Mouse (Mus musculus) liver, embryonic 15.5 days (tissue): ENCODE data around the gene Klhl29. TPM values are rescaled to one million over a fixed set of nuclear protein-coding genes. Genes with fewer than 3 reads are reported as not detected.

ENCODE experiments used
- ATAC-seq: fragments of 200-750 bp; cut with Nextera tagmentation; 2 replicates; pipeline ENCODE4 v1.8.0; 2017; ENCODE audit warnings: moderate number of reproducible peaks, mild to moderate bottlenecking, moderate library complexity; ENCODE audit not compliant: insufficient read depth
- H3K27ac ChIP-seq: fragments of 300-500 bp; sonication (generic); replicated peaks from 2 replicates; pipeline ENCODE4 v1.5.1; 2015; ENCODE audit warnings: mild to moderate bottlenecking, inconsistent platforms
- H3K27me3 ChIP-seq: fragments of 300-500 bp; sonication (generic); 2 replicates; pipeline ENCODE4 v1.6.1; 2015; ENCODE audit warnings: mild to moderate bottlenecking, inconsistent platforms
- H3K36me3 ChIP-seq: fragments of 300-500 bp; sonication (generic); replicated peaks from 2 replicates; pipeline ENCODE4 v1.6.1; 2015; ENCODE audit warnings: moderate library complexity, mild to moderate bottlenecking, inconsistent platforms
- H3K4me1 ChIP-seq: fragments of 300-500 bp; sonication (generic); replicated peaks from 2 replicates; pipeline ENCODE4 v1.6.1; 2015; ENCODE audit warnings: inconsistent platforms
- H3K4me2 ChIP-seq: fragments of 300-500 bp; sonication (generic); 2 replicates; pipeline ENCODE4 v1.6.1; 2015; ENCODE audit warnings: moderate library complexity, mild to moderate bottlenecking, inconsistent platforms
- H3K4me3 ChIP-seq: fragments of 300-500 bp; sonication (generic); replicated peaks from 2 replicates; pipeline ENCODE4 v1.5.1; 2015; ENCODE audit warnings: mild to moderate bottlenecking, inconsistent platforms
- H3K9ac ChIP-seq: fragments of 300-500 bp; sonication (generic); 2 replicates; pipeline ENCODE4 v1.6.1; 2015; ENCODE audit warnings: moderate library complexity, mild to moderate bottlenecking, inconsistent platforms
- H3K9me3 ChIP-seq: fragments of 300-500 bp; sonication (generic); replicated peaks from 2 replicates; pipeline ENCODE4 v1.6.1; 2016; ENCODE audit warnings: inconsistent platforms
- WGBS: fragments of 180-500 bp; shearing (Covaris S2); methylation state at CpG from one replicate; pipeline ENCODE4 v1.1.7; 2015; ENCODE audit warnings: mixed read lengths; ENCODE audit not compliant: insufficient replicate concordance; 5-methylcytosine and 5-hydroxymethylcytosine counted together
- polyA plus RNA-seq: library from polyadenylated mRNA; unstranded; fragments of >200 nt; fragmentation: Nextera tagmentation; extraction: Ambion mirVana; gene quantifications from 2 replicates; pipeline ENCODE4 v1.2.1, GENCODE M21; 2015

Klhl29 gene
- polyA plus RNA-seq, 1 experiment from 2014 or later, result 0.07 TPM

DNA sequence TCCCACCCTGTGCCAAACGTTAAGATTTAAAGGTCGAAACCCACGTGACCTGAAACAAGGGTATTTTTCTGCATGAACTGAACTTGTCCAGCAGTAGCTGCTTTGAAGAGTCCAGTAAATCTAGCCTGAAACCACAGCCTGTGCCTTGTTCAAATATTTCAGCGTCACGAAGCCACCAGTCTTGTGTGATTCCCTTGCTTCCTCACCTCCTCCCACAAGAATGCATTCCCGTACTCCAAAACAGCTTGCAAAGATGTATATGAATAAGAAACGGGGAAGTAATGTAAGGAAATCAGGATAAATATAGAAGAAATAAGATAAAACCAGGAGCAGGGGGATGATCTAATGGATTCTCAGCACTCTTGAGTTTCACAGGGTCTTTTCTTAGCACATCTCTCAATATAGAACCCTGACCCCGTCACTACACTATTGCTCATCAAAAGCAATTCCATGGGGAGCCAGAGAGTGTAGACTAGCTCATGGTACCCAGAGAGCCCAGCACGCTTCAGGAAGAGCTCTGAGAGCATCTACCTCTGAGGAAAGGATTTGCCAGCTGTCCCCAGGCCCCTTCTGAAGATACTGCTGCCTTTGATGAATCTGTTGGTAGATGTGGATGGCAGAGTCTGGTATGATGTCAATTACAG, 52.9 kb downstream of the Klhl29 start:
- no peak for ATAC-seq
- no peak overlapping the region for H3K9ac ChIP-seq

DNA sequence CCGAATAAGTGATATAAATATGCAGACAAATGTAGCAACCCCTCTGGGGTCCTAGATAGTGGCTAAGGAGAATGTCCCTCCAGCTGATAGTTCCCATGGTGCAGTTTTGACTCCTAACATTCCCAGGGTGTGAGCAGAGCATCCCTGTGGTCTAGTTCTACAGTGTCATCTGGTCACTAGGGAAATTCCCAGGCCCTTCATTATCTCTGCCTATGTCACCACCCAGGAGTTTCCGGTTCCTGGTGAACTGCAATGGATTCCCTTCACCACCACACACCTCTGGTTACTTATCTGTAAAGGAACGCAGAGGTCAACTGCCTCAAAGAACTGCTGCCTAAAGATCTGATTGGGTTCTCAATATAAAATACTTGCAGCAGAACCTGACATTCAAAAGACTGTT, 54.5 kb downstream of the Klhl29 start:
- no peak for ATAC-seq
- no peaks in the 10 kb centered on the region for H3K9me3 ChIP-seq
- 55% methylated on average over 3 of the region's 3 CpGs for WGBS
- no peak overlapping the region for H3K4me3 ChIP-seq
- H3K36me3 ChIP-seq, result no peaks in the 10 kb centered on the region
- H3K27me3 ChIP-seq, result no peaks in the 10 kb centered on the region
- no peak overlapping the region for H3K4me2 ChIP-seq
- no peak overlapping the region for H3K27ac ChIP-seq
- H3K4me1 ChIP-seq, result no peaks in the 10 kb centered on the region
- no peak overlapping the region for H3K9ac ChIP-seq

More for the DNA sequence above, 52.9 kb downstream of the Klhl29 start:
- WGBS, result 61% methylated on average over 9 of the region's 9 CpGs
- Histone ChIP-seq H3K4me3 (no peak overlapping the region), H3K36me3 (no peaks in the 10 kb centered on the region), H3K9me3 (no peaks in the 10 kb centered on the region), H3K4me2 (no peak overlapping the region), H3K27ac (no peak overlapping the region), H3K27me3 (no peaks in the 10 kb centered on the region), H3K4me1 (no peaks in the 10 kb centered on the region)

DNA sequence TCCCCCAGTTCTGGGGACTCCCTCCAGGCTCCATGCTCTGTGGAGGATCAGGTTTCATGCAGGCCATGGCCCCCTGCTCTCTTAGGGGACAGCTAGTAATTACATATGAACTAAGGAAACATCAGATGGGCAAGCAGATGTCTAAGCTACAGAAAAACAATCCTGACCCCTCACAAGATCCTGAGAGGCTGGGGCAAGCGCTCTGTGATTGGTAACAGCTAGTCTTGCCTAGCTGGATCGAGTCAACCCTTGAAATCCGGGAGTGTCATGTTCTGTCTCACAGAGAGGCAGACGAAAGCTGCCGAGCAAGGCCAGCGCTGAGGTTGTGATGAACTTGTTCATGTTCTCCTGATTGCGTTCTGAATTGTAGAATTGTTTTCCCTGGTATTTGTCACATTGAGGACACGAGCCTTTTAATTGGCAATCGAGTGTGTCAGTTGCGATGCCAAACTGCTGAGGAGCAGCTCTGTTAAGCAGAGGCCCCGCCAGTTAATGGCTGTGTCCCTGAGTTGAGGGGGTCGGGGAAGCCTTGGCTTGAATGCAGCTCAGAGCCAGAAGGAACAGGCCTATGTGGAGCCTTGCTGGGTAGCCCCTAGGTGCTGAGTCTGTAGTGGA, 56.0 kb downstream of the Klhl29 start:
- Histone ChIP-seq H3K36me3 (no peaks in the 10 kb centered on the region), H3K27ac (no peak overlapping the region), H3K4me3 (no peak overlapping the region), H3K4me1 (no peaks in the 10 kb centered on the region), H3K4me2 (no peak overlapping the region), H3K27me3 (no peaks in the 10 kb centered on the region), H3K9ac (no peak overlapping the region), H3K9me3 (no peaks in the 10 kb centered on the region)
- ATAC-seq, result no peak
- 48% methylated on average over 12 of the region's 12 CpGs for WGBS

DNA sequence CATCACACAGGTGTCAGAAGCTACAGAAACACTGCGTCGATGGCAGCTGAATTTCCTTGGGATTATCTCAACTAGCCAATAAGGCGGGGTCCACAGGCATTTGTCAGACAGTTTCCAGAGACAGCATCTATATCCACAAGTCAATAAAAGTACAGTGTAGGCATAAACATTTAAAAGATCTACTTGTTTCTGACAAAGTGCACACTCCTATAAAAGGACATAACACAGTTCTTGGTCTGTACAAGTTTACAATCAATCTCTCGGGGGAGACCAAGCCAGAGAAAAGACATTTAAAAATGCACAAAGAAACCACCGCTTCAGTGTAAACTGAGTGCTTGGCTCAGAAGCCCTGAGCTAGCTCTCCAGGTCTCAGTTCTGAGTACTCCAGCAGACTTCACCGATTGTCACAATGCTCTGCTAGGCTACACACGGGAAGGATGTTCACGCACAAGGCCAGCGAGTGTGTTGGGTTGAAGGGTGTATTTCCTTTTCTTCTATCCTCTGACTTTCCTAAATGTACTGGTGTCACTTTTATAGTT, 59.4 kb downstream of the Klhl29 start:
- Histone ChIP-seq H3K36me3 (no peaks in the 10 kb centered on the region), H3K4me1 (no peaks in the 10 kb centered on the region), H3K4me3 (no peak overlapping the region), H3K4me2 (no peak overlapping the region), H3K9ac (no peak overlapping the region), H3K27ac (no peak overlapping the region), H3K27me3 (no peaks in the 10 kb centered on the region), H3K9me3 (no peaks in the 10 kb centered on the region)
- no peak for ATAC-seq
- 74% methylated on average over 9 of the region's 9 CpGs for WGBS

DNA sequence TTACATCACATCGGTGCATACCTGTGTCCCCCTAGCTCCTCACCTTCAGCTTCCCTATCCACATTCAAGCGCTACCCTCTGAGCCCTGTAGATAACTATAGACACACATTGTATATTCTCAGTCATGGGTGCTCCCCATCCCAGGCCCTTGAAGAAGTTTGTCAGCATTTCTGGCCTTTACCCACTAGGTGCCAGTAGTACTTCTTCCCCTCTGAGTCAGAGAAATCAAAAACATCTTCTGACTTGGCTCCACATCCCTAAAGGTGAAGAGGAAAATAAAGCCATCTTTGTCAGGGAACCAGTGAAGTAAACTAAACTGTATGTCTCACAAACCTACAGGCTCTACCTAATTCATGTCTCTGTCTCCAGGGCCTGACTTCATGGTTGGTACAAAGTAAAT, 67.6 kb downstream of the Klhl29 start:
- Histone ChIP-seq H3K27me3 (no peaks in the 10 kb centered on the region), H3K9me3 (no peaks in the 10 kb centered on the region), H3K9ac (no peak overlapping the region), H3K27ac (no peak overlapping the region), H3K4me3 (no peak overlapping the region), H3K36me3 (no peaks in the 10 kb centered on the region), H3K4me2 (no peak overlapping the region), H3K4me1 (no peaks in the 10 kb centered on the region)
- 68% methylated on average over 2 of the region's 2 CpGs for WGBS
- no peak for ATAC-seq

DNA sequence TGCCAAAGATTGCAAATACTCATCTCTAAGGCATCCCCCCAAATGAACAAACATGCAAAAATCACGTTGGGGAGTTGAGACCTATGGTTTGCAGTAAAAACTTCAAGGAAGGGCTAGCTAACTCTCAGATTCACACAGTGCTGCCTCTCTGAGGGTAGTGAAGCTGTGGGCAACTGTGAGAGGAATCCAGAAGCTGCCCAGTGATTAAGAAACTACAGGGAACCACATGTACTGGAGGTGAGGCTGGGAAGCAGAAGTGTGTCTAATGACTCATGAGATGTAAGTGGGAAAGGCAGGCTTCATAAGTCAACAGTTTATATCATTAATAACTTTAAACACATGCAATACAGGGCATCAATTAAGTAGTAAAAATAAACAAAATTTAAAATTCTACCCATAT, 70.0 kb downstream of the Klhl29 start:
- no peak overlapping the region for H3K27ac ChIP-seq
- 26% methylated on average over 1 of the region's 1 CpGs for WGBS
- no peaks in the 10 kb centered on the region for H3K9me3 ChIP-seq
- no peaks in the 10 kb centered on the region for H3K27me3 ChIP-seq
- no peak overlapping the region for H3K4me3 ChIP-seq
- H3K9ac ChIP-seq, result no peak overlapping the region
- no peak for ATAC-seq
- no peaks in the 10 kb centered on the region for H3K36me3 ChIP-seq
- no peak overlapping the region for H3K4me2 ChIP-seq
- H3K4me1 ChIP-seq, result no peaks in the 10 kb centered on the region

DNA sequence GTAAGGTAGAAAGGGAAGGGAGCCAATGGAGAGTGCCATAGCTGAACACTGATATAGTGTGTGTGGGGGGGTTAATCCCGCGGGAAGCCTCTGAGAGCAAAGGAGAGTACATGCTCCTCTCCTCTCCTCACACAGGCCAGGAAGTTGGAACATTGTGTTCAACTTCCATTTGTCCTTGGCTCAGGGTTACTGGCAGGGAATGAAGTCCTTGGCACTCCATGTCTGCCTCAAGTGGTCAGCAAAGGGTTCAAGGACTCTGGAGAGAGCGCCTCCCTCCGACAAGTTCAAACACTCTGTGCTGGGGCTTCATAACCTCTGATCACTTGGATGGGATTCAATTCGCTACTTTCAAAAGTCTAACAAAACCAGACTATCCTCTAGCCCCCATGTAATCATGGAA, 71.6 kb downstream of the Klhl29 start:
- H3K4me2 ChIP-seq, result no peak overlapping the region
- no peaks in the 10 kb centered on the region for H3K36me3 ChIP-seq
- H3K4me1 ChIP-seq, result no peaks in the 10 kb centered on the region
- no peaks in the 10 kb centered on the region for H3K9me3 ChIP-seq
- H3K9ac ChIP-seq, result no peak overlapping the region
- H3K27ac ChIP-seq, result no peak overlapping the region
- ATAC-seq, result no peak
- 71% methylated on average over 5 of the region's 5 CpGs for whole genome bisulfite sequencing
- H3K27me3 ChIP-seq, result no peaks in the 10 kb centered on the region
- no peak overlapping the region for H3K4me3 ChIP-seq

DNA sequence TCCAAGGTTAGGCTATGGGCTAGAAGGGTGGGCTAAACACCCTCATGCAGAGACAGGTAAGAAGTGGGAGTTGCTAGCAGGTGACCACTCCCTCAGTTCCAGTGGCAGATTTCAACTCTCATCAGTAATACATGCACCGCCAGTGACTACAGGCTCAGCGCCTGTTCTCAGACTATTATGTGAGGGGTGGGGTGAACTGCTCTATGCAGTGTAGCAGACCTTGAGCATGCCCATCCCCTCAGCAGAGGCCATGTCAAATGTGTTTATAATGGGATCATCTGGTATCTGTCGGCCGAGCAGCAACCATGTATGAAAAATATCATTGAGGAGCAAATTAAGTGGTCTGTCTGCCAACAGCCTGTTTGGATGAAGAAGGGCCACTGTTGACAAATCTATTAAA, 72.4 kb downstream of the Klhl29 start:
- Histone ChIP-seq H3K27me3 (no peaks in the 10 kb centered on the region), H3K27ac (no peak overlapping the region), H3K4me3 (no peak overlapping the region), H3K9me3 (no peaks in the 10 kb centered on the region), H3K36me3 (no peaks in the 10 kb centered on the region), H3K4me2 (no peak overlapping the region), H3K9ac (no peak overlapping the region), H3K4me1 (no peaks in the 10 kb centered on the region)
- 63% methylated on average over 4 of the region's 4 CpGs for WGBS
- no peak for ATAC-seq

DNA sequence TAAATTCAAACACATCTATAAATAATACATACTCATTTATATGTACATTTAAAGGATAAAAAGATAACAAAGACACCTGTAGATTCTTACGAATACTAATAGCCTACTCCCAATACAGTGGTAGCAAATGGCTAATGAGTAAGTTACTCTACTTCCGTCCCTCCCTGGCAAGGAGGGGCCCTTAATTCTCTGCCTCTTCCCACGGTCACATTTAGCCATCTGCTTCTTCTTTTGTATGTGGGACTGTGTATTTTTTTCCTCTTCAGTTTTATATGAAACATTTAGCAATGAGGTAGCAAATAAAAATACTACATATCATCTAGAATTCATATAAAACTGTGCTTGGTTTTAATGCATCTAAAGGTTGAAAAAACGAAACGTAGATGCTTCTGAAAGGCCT, 73.6 kb downstream of the Klhl29 start:
- H3K4me2 ChIP-seq, result no peak overlapping the region
- WGBS, result 58% methylated on average over 5 of the region's 5 CpGs
- no peak overlapping the region for H3K4me3 ChIP-seq
- H3K27me3 ChIP-seq, result no peaks in the 10 kb centered on the region
- H3K9me3 ChIP-seq, result no peaks in the 10 kb centered on the region
- H3K4me1 ChIP-seq, result no peaks in the 10 kb centered on the region
- H3K36me3 ChIP-seq, result no peaks in the 10 kb centered on the region
- ATAC-seq, result no peak
- H3K27ac ChIP-seq, result no peak overlapping the region
- H3K9ac ChIP-seq, result no peak overlapping the region

DNA sequence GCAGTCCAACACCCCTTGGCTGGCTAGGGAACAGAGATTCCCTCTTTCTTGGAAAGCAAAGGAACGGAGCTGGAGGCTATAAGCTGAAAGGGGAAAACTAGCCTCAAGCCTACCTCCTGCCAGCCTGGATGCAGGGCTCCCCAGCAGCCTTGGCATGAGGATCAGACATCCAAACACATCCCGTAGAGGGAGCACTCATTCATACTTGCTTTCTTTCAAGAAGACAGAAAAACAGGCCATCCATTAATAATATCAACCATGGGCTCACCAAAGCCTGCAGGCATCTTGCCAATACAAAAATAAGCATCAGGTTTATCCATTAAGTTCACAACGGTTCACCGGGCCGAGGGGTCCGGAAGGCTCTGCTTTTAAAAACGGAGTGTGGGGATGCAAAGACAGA, 79.1 kb downstream of the Klhl29 start:
- Histone ChIP-seq H3K27me3 (no peaks in the 10 kb centered on the region), H3K4me3 (no peak overlapping the region), H3K9ac (no peak overlapping the region), H3K27ac (no peak overlapping the region), H3K4me1 (no peaks in the 10 kb centered on the region), H3K36me3 (no peaks in the 10 kb centered on the region), H3K9me3 (no peaks in the 10 kb centered on the region), H3K4me2 (no peak overlapping the region)
- WGBS, result 60% methylated on average over 7 of the region's 7 CpGs
- ATAC-seq, result no peak

DNA sequence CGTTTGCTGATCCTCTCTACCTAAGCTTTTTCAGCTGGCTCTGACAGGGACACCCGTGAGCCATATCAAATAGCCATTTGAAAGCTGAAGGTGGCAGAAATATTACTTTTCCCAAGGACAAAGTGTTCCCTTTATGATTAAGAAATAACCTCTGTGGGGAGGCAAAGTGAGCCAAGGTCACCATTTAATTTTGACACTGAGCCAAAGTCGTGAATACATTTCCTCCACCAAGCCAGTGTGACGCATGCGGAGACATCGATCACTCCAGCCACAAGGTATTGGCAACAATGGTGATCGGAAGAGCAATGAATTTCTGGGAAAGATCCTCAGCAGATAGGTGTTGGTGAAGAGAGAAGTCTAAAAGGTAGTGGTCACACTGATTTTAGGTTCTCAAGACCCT, 83.2 kb downstream of the Klhl29 start:
- no peaks in the 10 kb centered on the region for H3K36me3 ChIP-seq
- no peak overlapping the region for H3K4me3 ChIP-seq
- H3K4me1 ChIP-seq, result no peaks in the 10 kb centered on the region
- H3K9me3 ChIP-seq, result no peaks in the 10 kb centered on the region
- no peak overlapping the region for H3K4me2 ChIP-seq
- ATAC-seq, result no peak
- no peak overlapping the region for H3K9ac ChIP-seq
- 75% methylated on average over 7 of the region's 7 CpGs for WGBS
- no peaks in the 10 kb centered on the region for H3K27me3 ChIP-seq
- no peak overlapping the region for H3K27ac ChIP-seq

DNA sequence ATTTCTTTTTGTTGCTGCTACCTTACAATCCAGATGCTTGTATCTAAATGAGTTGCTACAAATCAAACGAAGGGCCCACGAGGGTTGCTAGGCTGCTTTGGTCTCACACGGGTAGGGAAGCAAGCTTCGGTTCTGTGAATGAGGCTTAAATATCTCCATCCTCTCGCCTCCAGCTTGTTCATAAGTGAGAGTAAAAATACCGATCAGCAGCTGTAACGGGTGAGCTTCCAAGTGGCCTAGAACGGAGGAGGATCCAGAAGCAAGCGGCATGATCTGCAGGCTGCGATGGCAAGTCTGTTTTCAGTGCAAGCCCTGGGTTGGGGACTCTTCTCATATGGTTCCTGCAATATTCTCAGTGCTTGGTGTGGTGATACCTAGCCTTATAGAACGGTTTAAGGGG, 89.9 kb downstream of the Klhl29 start:
- H3K9me3 ChIP-seq, result no peaks in the 10 kb centered on the region
- no peak for ATAC-seq

More for the DNA sequence above, 89.9 kb downstream of the Klhl29 start:
- no peaks in the 10 kb centered on the region for H3K36me3 ChIP-seq
- no peak overlapping the region for H3K9ac ChIP-seq
- WGBS, result 69% methylated on average over 11 of the region's 11 CpGs
- H3K4me3 ChIP-seq, result no peak overlapping the region
- H3K27ac ChIP-seq, result no peak overlapping the region
- no peaks in the 10 kb centered on the region for H3K4me1 ChIP-seq
- no peak overlapping the region for H3K4me2 ChIP-seq
- no peaks in the 10 kb centered on the region for H3K27me3 ChIP-seq
